Mouse (Mus musculus) activated CD4-positive, CD25-positive, alpha-beta regulatory T cell, adult 4 months (primary cell): Measurements from ENCODE around the gene Pitpnc1. TPM values are rescaled to one million over a fixed set of nuclear protein-coding genes. Genes with fewer than 3 reads are reported as not detected.

Source experiments
- ATAC-seq: one replicate; pipeline ENCODE4 v1.8.0; 2017
- polyA plus RNA-seq, 2 experiments: library from polyadenylated mRNA; unstranded; fragments of 100-300 nt; shearing (Covaris generic); gene quantifications; one replicate each; pipeline ENCODE4 v1.2.1; 2017

The Pitpnc1 gene
- polyA plus RNA-seq, 2 experiments from 2014 or later = 101 to 116 TPM

DNA sequence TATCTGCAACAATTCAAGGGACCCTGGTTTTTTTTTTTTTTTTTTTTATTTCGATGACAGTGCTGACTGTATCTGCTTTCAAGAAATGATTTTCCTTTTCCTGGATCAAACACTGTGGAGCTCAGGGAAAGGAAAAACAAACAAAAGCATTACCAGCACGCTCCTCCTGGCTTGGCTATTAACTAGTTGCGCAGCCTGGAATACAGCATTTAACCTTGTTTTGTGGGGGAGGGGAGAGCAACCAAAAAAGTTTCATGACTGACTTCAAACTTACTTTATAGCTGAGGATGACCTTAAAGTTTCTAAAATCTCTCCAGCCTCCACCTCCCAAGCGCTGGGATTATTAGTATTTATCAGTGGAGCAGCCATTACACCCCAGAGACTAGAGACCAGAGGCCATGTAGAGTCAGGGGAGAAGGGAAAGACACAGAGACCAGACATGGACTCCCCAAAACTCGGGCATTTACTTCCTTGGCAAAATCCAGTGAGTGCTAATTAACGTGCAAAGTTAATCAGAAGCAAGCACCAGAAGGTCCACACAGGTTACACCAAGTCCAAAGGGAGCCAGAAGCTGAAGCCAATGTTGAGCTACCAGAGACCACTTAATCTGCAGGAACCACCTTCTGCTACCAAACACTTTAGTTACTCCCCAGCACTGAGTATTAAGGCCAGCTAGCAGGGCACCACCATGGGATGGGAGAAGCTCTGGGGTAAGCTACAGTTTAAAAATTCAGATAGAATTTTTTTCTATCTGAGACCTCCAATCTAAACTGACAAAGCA, 3.7 kb downstream of the Pitpnc1 start:
- ATAC-seq = no peak

DNA sequence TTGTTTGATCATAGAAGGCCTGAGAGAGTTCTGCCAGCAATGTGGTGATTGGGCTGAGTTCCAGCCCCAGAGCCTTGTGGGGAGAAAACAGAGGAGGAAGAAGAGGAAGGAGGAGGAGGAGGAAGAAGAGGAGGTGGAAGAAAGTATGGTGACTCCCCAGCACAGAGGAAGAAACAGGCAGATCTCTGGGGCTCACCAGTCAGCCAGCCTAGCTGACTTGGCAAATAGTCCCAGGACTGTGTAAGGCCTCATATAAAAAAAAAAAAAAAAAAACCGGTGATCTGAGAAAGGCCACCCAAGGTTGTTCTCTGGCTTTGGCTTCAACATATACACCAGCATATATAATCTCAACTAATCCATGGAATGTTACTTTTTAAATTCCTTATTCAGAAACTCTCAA, 4.5 kb downstream of the Pitpnc1 start:
- ATAC-seq = no peak

GRCm38 (mm10) chr11:107465041-107465440, 5.5 kb downstream of the Pitpnc1 start:
- ATAC-seq = no peak

DNA sequence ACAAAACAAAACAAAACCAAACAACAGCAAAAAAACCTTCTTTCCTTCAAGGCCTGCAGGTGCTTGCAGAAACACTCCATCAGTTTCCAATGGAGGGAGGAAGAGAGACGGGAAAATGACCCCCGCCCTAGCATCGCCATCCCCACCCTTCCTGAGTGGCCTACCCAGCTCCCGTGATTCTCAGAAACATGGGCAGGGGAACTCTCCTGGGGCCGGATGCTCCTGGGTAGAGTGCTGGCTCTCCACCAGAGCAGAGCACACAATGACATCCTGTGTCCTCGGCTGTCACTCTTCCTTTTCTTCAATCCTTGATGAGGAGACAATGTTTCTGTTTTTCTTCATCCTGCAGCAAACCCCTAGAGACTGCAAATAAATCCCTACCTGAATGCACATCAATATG, 6.4 kb downstream of the Pitpnc1 start:
- ATAC-seq = peak; percentile 84

- no peak for ATAC-seq
Observed at GRCm38 (mm10) chr11:107463251-107463681, 7.2 kb downstream of the Pitpnc1 start.

- no peak for ATAC-seq
Observed at GRCm38 (mm10) chr11:107462478-107462877, 8.0 kb downstream of the Pitpnc1 start.

DNA sequence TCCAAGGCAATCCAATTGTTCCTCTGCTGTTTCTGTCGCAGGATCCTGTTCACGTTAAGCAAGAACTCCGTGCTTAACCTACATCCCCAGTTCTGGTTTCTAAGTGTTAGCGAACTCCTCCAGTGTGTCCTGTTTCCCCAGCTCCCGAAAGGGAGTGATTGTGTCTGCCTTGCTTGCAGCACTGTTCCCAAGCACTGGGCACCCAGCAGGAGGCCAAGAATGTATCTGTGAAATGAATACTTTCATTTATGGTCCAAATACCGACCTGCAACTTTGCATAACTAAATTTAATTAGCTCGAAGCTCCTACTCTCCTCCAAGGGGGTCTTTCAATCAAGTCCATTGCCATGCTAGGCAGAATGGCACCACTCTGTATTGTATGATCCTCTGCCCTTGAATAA, 10.7 kb downstream of the Pitpnc1 start:
- ATAC-seq = no peak

GRCm38 (mm10) chr11:107458986-107459385, 11.5 kb downstream of the Pitpnc1 start:
- peak; percentile 36 for ATAC-seq

DNA sequence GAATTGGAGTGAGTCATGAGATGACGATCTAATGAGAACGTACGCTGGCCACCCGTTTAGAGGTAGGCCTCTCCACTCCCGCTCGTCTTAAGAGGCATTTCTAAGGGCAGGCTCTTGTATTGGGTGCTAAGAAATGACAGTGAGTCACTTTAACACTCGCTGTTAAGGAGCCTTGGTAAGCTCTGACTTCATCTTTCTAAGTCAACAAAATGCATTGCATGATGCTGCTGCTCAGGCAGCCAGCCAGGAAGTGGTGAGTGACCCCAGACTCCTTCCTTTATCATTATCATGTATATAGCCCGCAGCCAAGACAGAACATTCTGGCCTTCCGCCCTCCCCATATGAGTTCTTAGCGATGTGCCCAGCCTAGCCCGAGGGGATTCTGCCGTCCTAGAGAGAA, 12.2 kb downstream of the Pitpnc1 start:
- ATAC-seq = peak; percentile 87

GRCm38 (mm10) chr11:107457282-107457681, 13.2 kb downstream of the Pitpnc1 start:
- no peak for ATAC-seq

GRCm38 (mm10) chr11:107454546-107455462, 15.7 kb downstream of the Pitpnc1 start:
- ATAC-seq = no peak

DNA sequence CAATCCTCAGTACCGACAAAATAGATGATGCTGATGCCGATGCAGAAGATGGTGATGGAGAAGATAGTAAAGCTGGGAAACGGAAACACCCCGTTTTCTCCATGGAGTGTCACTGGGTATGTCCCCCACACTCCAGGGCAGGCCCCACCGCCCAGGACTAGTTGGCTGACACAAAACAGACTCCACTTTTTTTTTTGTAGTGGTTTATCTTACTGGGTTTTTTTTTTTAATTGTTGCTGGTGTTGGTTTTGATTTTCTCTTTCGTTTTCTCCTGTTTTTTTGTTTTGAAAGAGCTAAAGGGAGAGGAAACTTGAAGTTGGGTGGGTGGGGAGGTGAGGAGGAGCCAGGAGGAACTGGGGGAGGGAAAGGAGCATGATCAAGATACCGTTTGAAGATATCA, 18.4 kb downstream of the Pitpnc1 start:
- peak; percentile 33 for ATAC-seq

GRCm38 (mm10) chr11:107451106-107451505, 19.4 kb downstream of the Pitpnc1 start:
- peak; percentile 69 for ATAC-seq

DNA sequence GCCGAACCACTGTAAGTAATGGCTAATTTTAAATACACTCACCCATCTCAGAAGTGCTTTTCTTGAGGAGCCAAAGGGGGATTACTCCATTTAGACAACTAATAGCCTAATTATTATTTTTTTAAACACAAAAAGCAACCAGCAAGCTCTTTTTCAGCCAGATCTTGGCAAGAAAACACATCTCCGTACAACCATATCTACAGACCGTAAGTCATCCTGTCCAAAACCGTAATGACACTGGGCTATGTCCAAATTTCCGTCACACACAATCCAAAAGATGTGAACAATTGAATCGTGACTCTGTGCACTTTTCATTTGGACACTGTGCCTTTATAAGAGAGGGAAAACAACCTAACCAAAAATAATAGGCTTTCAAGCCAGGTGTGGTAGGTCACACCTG, 20.4 kb downstream of the Pitpnc1 start:
- ATAC-seq = no peak

- peak; percentile 19 for ATAC-seq
Observed at GRCm38 (mm10) chr11:107449169-107449910, 21.2 kb downstream of the Pitpnc1 start.

GRCm38 (mm10) chr11:107447915-107448314, 22.6 kb downstream of the Pitpnc1 start:
- ATAC-seq = no peak

GRCm38 (mm10) chr11:107447349-107447748, 23.1 kb downstream of the Pitpnc1 start:
- peak; percentile 35 for ATAC-seq

- ATAC-seq = no peak
Observed at GRCm38 (mm10) chr11:107446650-107447049, 23.8 kb downstream of the Pitpnc1 start.

GRCm38 (mm10) chr11:107445683-107446082, 24.8 kb downstream of the Pitpnc1 start:
- ATAC-seq = no peak

GRCm38 (mm10) chr11:107443121-107444095, 27.1 kb downstream of the Pitpnc1 start:
- ATAC-seq = peak; percentile 84

DNA sequence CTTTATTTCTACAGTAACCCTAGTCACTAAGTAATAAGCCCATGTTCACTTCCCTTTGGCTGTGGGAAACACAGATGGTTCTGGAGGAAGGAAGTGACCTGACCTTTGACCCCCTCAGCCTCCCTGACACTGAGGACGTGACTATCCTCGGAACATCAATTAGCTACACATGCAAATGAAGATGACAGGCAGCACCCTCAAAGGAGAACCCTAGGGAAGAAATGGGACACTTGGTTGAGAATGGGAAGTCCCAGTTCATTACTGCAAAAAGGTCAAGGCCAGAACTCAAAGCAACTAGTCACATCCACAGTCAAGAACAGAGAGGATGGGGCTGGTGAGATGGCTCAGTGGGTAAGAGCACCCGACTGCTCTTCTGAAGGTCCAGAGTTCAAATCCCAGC, 29.4 kb downstream of the Pitpnc1 start:
- no peak for ATAC-seq

- ATAC-seq = no peak
Observed at GRCm38 (mm10) chr11:107438140-107438539, 32.4 kb downstream of the Pitpnc1 start.
